Mouse (Mus musculus): ENCODE measurements around the gene Mafk. TPM values are rescaled to one million over a fixed set of nuclear protein-coding genes. Genes with fewer than 3 reads are reported as not detected.

Mafk gene
- polyA plus RNA-seq, 2 experiments: 6.6 to 6.7 TPM

DNA sequence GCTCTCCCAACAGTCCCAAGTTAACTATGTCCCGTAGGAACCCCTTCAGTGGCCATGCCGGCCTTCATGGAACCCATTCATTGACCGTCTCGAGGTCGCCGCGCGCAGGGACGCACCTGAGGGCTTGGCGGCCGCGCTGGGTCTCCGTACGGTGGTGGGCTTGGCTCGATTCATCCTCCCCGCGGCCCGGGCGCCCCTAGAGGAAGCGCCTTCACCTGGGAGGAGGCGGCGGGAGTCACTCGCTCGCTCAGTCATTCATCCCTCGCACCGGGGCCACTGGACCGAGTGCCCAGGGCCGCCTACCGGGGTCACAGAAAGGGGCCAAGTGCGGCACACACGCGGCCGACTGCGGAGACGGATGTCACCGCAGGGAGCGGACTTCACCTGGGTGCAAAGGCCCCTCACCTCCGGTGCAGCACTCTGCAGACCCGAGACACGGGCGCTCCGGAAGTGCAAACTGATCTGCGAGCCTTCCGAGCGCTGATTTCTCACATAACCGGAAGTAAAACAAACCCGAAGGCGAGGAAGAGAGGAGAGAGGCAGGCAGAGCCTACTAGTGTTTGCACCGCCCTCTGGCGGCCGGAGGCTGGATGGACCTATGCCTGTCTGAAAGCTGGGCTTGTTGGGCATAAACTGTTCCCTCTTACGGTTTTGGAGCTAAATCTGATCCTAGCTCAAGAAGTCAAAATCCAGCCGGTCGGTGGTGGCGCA is 15.9 kb upstream of the Mafk start, which contains the start of gene Ints1:
TSS of gene Ints1 (minus strand) at position 459 of the 711 bp plus-strand sequence.
- no peaks in the 10 kb centered on the region; the same call in 1 of the 2 replicates for H3K4me1 ChIP-seq (ENCODE audit: control insufficient read depth, insufficient read depth, low read length)
- under 1% methylated on average over 55 of the region's 55 CpGs for WGBS
- ATAC-seq (ENCODE audit: low FRiP score, low read depth) (peak; percentile 94), DNase-seq (ENCODE audit: low spot score) (peak; percentile 99)
- 0 out of 2 replicates have a peak, but pooled peaks have one; percentile 30 for TF ChIP-seq POLR2A (IDR thresholded peaks at IDR 0.05; ENCODE audit: borderline replicate concordance, extremely low read depth, insufficient read depth, insufficient read length)
- peak within 1 kb of the TSS; percentile 99 for H3K4me3 ChIP-seq (replicated peaks; ENCODE audit: low read length)
- H3K9me3 ChIP-seq (ENCODE audit: control insufficient read depth, low read length): no peaks in the 10 kb centered on the region
- H3K9ac ChIP-seq (ENCODE audit: low read depth, low read length, severe bottlenecking): peak within 1 kb of the TSS; percentile 81
- H3K27ac ChIP-seq (replicated peaks; ENCODE audit: low read depth, low read length): no peak within 1 kb of the TSS
- no peaks in the 10 kb centered on the region for H3K27me3 ChIP-seq (ENCODE audit: control insufficient read depth, insufficient read depth, low read length)
- H3K4me2 ChIP-seq (replicated peaks; ENCODE audit: low read depth, low read length, severe bottlenecking): peak within 1 kb of the TSS; percentile 77
- H3K36me3 ChIP-seq (ENCODE audit: control insufficient read depth, insufficient read depth, low read length): peaks cover 32% of the 10 kb centered on the region

DNA sequence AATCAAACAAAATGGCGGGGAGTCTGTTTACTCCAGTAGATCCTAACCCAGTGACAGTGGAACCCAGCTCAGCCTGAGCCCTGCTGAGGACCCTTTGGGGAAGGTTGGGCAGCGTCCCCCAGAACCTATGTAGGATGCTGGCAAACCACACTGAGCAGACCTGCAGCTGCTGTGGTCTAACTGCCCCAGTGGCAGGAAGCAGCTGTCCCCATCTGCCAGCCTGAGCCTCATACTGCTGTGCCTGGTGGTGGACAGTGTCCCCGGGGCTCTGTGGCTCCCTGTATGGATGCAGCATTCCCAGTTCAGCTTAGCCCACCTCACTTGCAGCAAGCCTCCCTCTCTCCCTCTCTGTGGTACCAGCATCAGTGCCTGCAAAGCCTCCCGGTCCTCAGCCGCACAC is 14.3 kb upstream of the Mafk start:
- ATAC-seq (ENCODE audit: low FRiP score, low read depth) (no peak), DNase-seq (ENCODE audit: low spot score) (no peak)
- Histone ChIP-seq H3K4me1 (ENCODE audit: control insufficient read depth, insufficient read depth, low read length) (no peaks in the 10 kb centered on the region; the same call in 1 of the 2 replicates), H3K27ac (replicated peaks; ENCODE audit: low read depth, low read length) (no peak overlapping the region), H3K4me2 (replicated peaks; ENCODE audit: low read depth, low read length, severe bottlenecking) (no peak overlapping the region), H3K27me3 (ENCODE audit: control insufficient read depth, insufficient read depth, low read length) (no peaks in the 10 kb centered on the region), H3K9me3 (ENCODE audit: control insufficient read depth, low read length) (no peaks in the 10 kb centered on the region), H3K9ac (ENCODE audit: low read depth, low read length, severe bottlenecking) (no peak overlapping the region), H3K36me3 (ENCODE audit: control insufficient read depth, insufficient read depth, low read length) (peaks cover 16% of the 10 kb centered on the region), H3K4me3 (replicated peaks; ENCODE audit: low read length) (no peak overlapping the region)
- no peak for TF ChIP-seq POLR2A (IDR thresholded peaks at IDR 0.05; ENCODE audit: borderline replicate concordance, extremely low read depth, insufficient read depth, insufficient read length)
- WGBS: 74% methylated on average over 5 of the region's 5 CpGs

- no peak for DNase-seq (ENCODE audit: low spot score)
- Histone ChIP-seq H3K9ac (ENCODE audit: low read depth, low read length, severe bottlenecking) (no peak overlapping the region), H3K9me3 (ENCODE audit: control insufficient read depth, low read length) (no peaks in the 10 kb centered on the region), H3K4me1 (ENCODE audit: control insufficient read depth, insufficient read depth, low read length) (no peaks in the 10 kb centered on the region), H3K4me3 (replicated peaks; ENCODE audit: low read length) (no peak overlapping the region), H3K27me3 (ENCODE audit: control insufficient read depth, insufficient read depth, low read length) (no peaks in the 10 kb centered on the region), H3K4me2 (replicated peaks; ENCODE audit: low read depth, low read length, severe bottlenecking) (no peak overlapping the region), H3K27ac (replicated peaks; ENCODE audit: low read depth, low read length) (no peak overlapping the region), H3K36me3 (ENCODE audit: control insufficient read depth, insufficient read depth, low read length) (no peaks in the 10 kb centered on the region)
- no peak for TF ChIP-seq POLR2A (IDR thresholded peaks at IDR 0.05; ENCODE audit: borderline replicate concordance, extremely low read depth, insufficient read depth, insufficient read length)
- no peak for ATAC-seq (ENCODE audit: low FRiP score, low read depth)
- 83% methylated on average over 8 of the region's 8 CpGs for WGBS
Measured at GRCm38 (mm10) chr5:139781406-139781805, 9.9 kb upstream of the Mafk start.

GRCm38 (mm10) chr5:139789466-139789865 is 1.8 kb upstream of the Mafk start:
- Histone ChIP-seq H3K4me3 (replicated peaks; ENCODE audit: low read length) (no peak overlapping the region), H3K27ac (replicated peaks; ENCODE audit: low read depth, low read length) (no peak overlapping the region), H3K9me3 (ENCODE audit: control insufficient read depth, low read length) (no peaks in the 10 kb centered on the region), H3K4me1 (ENCODE audit: control insufficient read depth, insufficient read depth, low read length) (peaks cover 13% of the 10 kb centered on the region; the same call in 1 of the 2 replicates), H3K4me2 (replicated peaks; ENCODE audit: low read depth, low read length, severe bottlenecking) (no peak overlapping the region), H3K9ac (ENCODE audit: low read depth, low read length, severe bottlenecking) (no peak overlapping the region), H3K36me3 (ENCODE audit: control insufficient read depth, insufficient read depth, low read length) (no peaks in the 10 kb centered on the region), H3K27me3 (ENCODE audit: control insufficient read depth, insufficient read depth, low read length) (no peaks in the 10 kb centered on the region)
- TF ChIP-seq POLR2A (IDR thresholded peaks at IDR 0.05; ENCODE audit: borderline replicate concordance, extremely low read depth, insufficient read depth, insufficient read length): no peak
- ATAC-seq (ENCODE audit: low FRiP score, low read depth) (no peak), DNase-seq (ENCODE audit: low spot score) (no peak)
- WGBS: 50% methylated on average over 4 of the region's 4 CpGs

- no peak overlapping the region for H3K27ac ChIP-seq (replicated peaks; ENCODE audit: low read depth, low read length)
Measured at GRCm38 (mm10) chr5:139792159-139792775, 954 bp downstream of the Mafk start.

More at GRCm38 (mm10) chr5:139792159-139792775, 954 bp downstream of the Mafk start:
- H3K4me2 ChIP-seq (replicated peaks; ENCODE audit: low read depth, low read length, severe bottlenecking): peak overlapping the region; percentile 100
- H3K27me3 ChIP-seq (ENCODE audit: control insufficient read depth, insufficient read depth, low read length): no peaks in the 10 kb centered on the region
- no peaks in the 10 kb centered on the region for H3K36me3 ChIP-seq (ENCODE audit: control insufficient read depth, insufficient read depth, low read length)
- TF ChIP-seq POLR2A (IDR thresholded peaks at IDR 0.05; ENCODE audit: borderline replicate concordance, extremely low read depth, insufficient read depth, insufficient read length): no peak
- H3K9me3 ChIP-seq (ENCODE audit: control insufficient read depth, low read length): no peaks in the 10 kb centered on the region
- WGBS: 16% methylated on average over 11 of the region's 11 CpGs
- peak overlapping the region; percentile 88 for H3K4me3 ChIP-seq (replicated peaks; ENCODE audit: low read length)
- H3K9ac ChIP-seq (ENCODE audit: low read depth, low read length, severe bottlenecking): peak overlapping the region; percentile 71
- DNase-seq (ENCODE audit: low spot score): no peak
- ATAC-seq (ENCODE audit: low FRiP score, low read depth): no peak
- H3K4me1 ChIP-seq (ENCODE audit: control insufficient read depth, insufficient read depth, low read length): peaks cover 25% of the 10 kb centered on the region
